Mouse (Mus musculus) cerebellum, adult 18-20 months (tissue): ENCODE measurements around the gene Greb1.

Experiments
- DNase-seq, 2 experiments: peaks; one replicate each; pipeline ENCODE4 v3.0.0; 2021

The Greb1 gene

GRCm38 (mm10) chr12:16803956-16804430 lies 3.3 kb upstream of the Greb1 start:
- no peak for DNase-seq

DNA sequence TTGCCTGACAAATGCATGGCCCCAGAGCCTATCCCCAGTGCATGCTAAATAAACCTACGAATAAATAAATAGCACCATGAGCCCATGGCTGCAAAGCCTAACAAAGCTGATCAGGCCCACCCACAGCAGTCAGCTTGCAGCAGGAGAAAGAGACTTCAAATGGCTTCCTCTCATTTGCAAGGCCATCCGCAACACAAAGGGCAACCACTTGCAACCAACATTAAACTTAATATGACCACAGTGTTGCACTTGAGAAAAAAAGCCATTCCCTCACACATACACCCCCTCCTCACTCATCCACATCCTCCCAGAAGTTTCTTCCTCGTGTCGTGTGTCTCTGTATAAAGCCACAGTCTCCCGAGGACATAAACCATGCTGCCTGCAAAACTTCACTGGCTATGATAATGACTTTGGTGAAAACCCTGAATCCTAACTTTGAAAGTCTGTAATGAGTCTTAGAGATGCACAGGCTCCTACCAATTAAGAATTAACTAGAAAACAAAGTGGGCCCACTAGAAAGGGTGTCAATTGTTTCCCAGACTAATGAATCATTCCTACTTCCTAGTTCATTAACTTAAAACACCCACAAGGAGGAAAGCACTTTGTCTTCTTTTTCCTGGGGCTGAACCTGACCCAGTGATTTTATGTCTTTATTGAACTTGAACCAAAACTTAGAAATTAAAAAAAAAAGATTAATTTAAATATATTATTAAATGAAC lies 2.7 kb upstream of the Greb1 start:
- no peak for DNase-seq

DNA sequence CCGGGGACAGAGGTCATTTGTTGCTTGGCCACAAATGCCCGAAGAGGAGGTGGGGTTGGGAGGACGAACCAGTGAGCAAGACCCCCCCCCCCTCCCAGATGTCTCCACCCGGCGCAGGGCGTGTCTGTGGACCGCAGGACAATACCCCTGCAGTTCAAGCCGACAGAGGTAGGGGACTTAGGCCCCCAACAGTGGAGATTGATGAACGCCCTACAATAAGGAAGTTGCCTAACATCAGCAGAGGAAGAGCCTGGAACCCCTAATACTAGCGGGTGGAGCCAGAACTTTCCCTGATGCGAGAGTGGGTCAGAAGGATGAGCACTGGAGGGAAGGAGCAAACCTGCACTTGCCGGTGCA lies 251 bp upstream of the Greb1 start:
- DNase-seq: no peak

GRCm38 (mm10) chr12:16799928-16800258 lies 793 bp downstream of the Greb1 start:
- DNase-seq: no peak

DNA sequence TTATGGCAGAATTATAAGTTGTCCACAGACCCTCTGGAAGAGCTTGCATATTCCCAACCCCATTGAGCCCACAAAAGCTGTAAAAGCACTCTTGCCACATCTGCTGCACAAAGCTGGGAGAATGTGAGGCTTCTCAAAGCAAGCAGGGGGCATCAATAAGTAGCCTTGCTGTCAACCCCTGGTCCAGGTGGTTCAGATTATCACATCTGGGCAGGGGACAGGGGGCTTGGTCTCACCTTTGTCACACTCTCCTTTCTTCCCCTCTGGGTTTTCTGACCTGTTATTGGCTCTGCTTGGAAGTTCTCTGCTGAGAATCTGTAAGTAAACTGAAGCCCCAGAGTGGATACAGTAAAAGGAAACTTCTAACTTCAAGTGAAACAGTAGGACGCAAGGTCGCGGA lies 1.8 kb downstream of the Greb1 start:
- DNase-seq: no peak

- DNase-seq: no peak
Measured at GRCm38 (mm10) chr12:16795781-16796180, 4.9 kb downstream of the Greb1 start.

GRCm38 (mm10) chr12:16793371-16793770 lies 7.3 kb downstream of the Greb1 start:
- DNase-seq: no peak

GRCm38 (mm10) chr12:16790456-16790855 lies 10.2 kb downstream of the Greb1 start:
- DNase-seq: no peak

- DNase-seq: no peak
Measured at GRCm38 (mm10) chr12:16789756-16790155, 10.9 kb downstream of the Greb1 start.

DNA sequence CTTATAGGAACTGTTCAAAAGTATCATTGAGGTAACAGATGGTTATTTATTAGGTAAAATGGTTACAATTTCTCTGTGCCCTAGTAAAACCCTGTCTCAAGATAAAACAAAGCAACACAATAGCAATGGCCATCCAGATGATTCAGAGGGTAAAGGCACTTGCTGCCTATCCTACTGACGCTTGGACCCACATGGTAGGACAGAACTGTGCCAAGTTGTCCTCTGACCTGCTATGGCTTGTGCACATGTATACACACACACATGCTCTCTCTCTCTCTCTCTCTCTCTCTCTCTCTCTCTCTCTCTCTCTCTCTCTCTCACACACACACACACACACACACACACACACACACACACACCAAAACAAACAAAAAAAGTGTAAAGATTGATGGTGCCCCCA lies 11.5 kb downstream of the Greb1 start:
- no peak for DNase-seq

DNA sequence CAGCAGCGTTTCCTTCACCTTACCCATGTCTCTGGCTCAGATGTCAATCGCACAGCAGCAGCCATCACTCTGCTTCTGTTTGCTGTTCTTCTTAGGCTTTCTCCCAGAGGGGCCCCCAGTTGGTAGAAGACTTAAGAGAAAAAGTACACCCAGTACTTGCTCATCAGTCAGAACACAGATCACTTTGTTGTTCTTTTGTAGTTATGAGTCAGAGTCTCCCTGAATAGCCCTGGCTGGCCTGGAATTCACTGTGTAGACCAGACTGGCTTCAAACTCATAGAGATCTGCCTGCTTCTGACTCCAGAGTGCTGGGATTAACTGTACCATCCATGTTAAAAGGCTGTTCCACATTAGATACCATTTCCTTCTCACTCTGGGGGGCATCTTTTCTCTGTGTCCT lies 12.1 kb downstream of the Greb1 start:
- no peak for DNase-seq

- no peak for DNase-seq
Measured at GRCm38 (mm10) chr12:16781034-16781746, 19.5 kb downstream of the Greb1 start.

GRCm38 (mm10) chr12:16780320-16780719 lies 20.4 kb downstream of the Greb1 start:
- DNase-seq: no peak

GRCm38 (mm10) chr12:16779165-16779564 lies 21.5 kb downstream of the Greb1 start:
- DNase-seq: no peak

- no peak for DNase-seq
Measured at GRCm38 (mm10) chr12:16778523-16778922, 22.2 kb downstream of the Greb1 start.

DNA sequence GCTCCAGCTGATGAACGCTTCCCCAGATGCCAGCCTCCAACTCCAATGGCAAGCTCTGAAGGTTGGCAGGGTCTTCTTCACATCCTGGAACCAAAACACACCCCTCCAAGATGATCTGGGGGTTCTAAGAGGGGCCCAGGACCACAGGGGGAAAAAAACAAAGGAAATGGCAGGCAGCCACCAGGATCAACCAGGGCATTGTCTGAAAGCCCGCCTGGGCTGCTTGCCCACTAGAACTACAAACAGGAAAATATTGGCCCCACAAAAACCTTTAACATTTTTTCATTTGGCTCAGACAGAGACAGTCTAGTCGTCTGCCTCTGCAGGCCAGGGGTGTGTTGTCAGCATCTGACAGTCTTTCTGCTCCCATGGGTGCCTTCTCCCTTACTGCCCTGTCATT lies 25.3 kb downstream of the Greb1 start:
- DNase-seq: no peak

DNA sequence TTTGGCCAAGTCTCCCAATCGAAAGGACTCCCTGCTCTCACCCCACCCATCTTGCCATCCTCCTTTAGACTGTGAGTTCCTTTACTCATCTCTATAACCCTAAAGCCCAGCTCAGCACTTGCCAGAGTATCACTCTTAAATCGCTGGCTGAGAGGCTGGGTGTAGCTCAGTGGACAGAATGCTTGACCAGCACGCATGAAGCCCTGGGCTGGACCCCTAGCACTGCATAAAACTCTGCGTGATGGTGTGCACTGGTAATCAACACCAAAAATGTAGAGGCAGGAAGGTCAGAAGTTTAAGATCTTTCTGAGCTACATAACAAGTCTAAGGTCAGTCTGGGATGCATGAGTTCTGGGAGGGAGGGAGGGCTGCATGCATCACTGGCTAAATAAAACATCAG lies 26.1 kb downstream of the Greb1 start:
- no peak for DNase-seq

GRCm38 (mm10) chr12:16769601-16770165 lies 31.0 kb downstream of the Greb1 start:
- no peak for DNase-seq

- DNase-seq: no peak
Measured at GRCm38 (mm10) chr12:16768711-16769110, 32.0 kb downstream of the Greb1 start.

GRCm38 (mm10) chr12:16768251-16768650 lies 32.4 kb downstream of the Greb1 start:
- DNase-seq: no peak

- DNase-seq: no peak
Measured at GRCm38 (mm10) chr12:16764776-16765445, 35.8 kb downstream of the Greb1 start.

DNA sequence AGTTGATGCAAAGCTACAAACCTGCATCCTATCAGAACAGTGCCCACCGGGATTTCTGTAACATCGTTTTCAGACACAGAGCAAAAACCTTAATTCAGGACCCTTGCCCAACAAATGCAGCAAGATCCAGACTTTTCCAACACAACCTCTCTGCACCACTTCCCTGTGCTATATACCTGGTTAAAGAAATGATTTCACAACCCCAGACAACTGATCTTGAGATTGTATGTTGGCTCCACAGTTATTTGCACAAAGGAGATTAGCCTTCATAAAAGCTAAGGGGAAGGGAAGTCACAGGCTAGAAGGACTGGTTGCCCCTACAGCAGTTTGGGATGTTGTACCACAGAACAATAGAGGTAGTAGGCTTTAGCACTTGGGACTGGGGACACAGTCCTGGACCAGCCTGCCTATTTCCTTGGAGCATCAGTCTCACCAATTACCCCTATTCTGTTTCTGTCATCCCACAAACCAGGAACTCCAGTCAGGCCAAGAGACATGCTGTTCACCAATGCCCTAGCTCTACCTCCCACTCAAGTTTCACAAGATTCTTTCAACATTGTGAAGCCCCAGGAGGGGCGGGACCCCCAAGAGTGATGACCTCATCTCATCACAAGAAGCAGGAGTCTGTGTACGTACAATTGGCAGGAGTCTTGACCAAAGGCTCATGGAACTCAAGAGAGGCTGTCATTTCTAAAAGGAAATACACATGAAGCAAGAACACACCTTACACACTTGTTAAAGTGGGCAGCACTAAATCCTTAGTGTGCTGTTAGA lies 36.9 kb downstream of the Greb1 start:
- DNase-seq: no peak

GRCm38 (mm10) chr12:16761461-16761860 lies 39.2 kb downstream of the Greb1 start:
- DNase-seq: no peak
